Mouse (Mus musculus) left cerebral cortex, postnatal 10 days (tissue): ENCODE data around the gene Pidd1. TPM values are rescaled to one million over a fixed set of nuclear protein-coding genes. Genes with fewer than 3 reads are reported as not detected.

Experiments used
- DNase-seq, 2 experiments: peaks; one replicate each; pipeline ENCODE4 v3.0.0; 2021 to 2022; ENCODE audit warnings: low spot score in 2 of 2, mixed read lengths in 1 of 2; ENCODE audit errors: extremely low spot score in 1 of 2
- intact Hi-C: fragments of 180-260 bp; cut with DNase I; formaldehyde crosslinking; loops from one replicate; pipeline ENCODE4 v1.15.1; 2025
- total RNA-seq, 2 experiments: library from RNA; stranded (reverse); gene quantifications; 2 replicates each; pipeline ENCODE4 v1.2.3; 2021

Gene Pidd1
- total RNA-seq, 2 experiments from 2014 or later, result 1.8 to 2.0 TPM

- peak in 1 of 2 experiments; percentile 86 for DNase-seq
- intact Hi-C loops, result no loop called here
Measured at GRCm38 (mm10) chr7:141440613-141441012, 3.2 kb downstream of the Pidd1 start.

- intact Hi-C loops, result no loop called here
- peak in 1 of 2 experiments; percentile 30 for DNase-seq
Measured at GRCm38 (mm10) chr7:141439811-141440210, 4.0 kb downstream of the Pidd1 start.

GRCm38 (mm10) chr7:141439140-141439679, 4.6 kb downstream of the Pidd1 start:
- intact Hi-C loops, result no loop called here
- DNase-seq, result no peak

- peak in 1 of 2 experiments; percentile 44 for DNase-seq
- intact Hi-C loops, result no loop called here
Measured at GRCm38 (mm10) chr7:141438201-141438968, 5.4 kb downstream of the Pidd1 start.

- DNase-seq, result peak; percentile 76 to 91
- intact Hi-C loops, result no loop called here
Measured at GRCm38 (mm10) chr7:141437178-141438120, 6.4 kb downstream of the Pidd1 start, which contains the start of gene Slc25a22. Gene Slc25a22 (minus strand): TSS chr7:141437892.

GRCm38 (mm10) chr7:141436523-141436892, 7.3 kb downstream of the Pidd1 start:
- no peak for DNase-seq
- intact Hi-C loops, result no loop called here

GRCm38 (mm10) chr7:141435856-141436522, 7.8 kb downstream of the Pidd1 start:
- peak in 1 of 2 experiments; percentile 32 for DNase-seq
- intact Hi-C loops, result no loop called here

- intact Hi-C loops, result no loop called here
- DNase-seq, result peak in 1 of 2 experiments; percentile 76
Measured at GRCm38 (mm10) chr7:141435129-141435855, 8.5 kb downstream of the Pidd1 start.

GRCm38 (mm10) chr7:141434464-141434863, 9.4 kb downstream of the Pidd1 start:
- intact Hi-C loops, result no loop called here
- DNase-seq, result peak; percentile 62 to 63

- intact Hi-C loops, result no loop called here
- DNase-seq, result peak in 1 of 2 experiments; percentile 33
Measured at GRCm38 (mm10) chr7:141433517-141434400, 10.1 kb downstream of the Pidd1 start.

GRCm38 (mm10) chr7:141432741-141433516, 10.9 kb downstream of the Pidd1 start:
- intact Hi-C loops, result no loop called here
- DNase-seq, result peak in 1 of 2 experiments; percentile 29

- intact Hi-C loops, result no loop called here
- peak in 1 of 2 experiments; percentile 38 for DNase-seq
Measured at GRCm38 (mm10) chr7:141432186-141432611, 11.6 kb downstream of the Pidd1 start.

- DNase-seq, result peak in 1 of 2 experiments; percentile 34
Measured at GRCm38 (mm10) chr7:141431434-141432185, 12.2 kb downstream of the Pidd1 start.

GRCm38 (mm10) chr7:141430585-141431240, 13.1 kb downstream of the Pidd1 start:
- DNase-seq, result peak in 1 of 2 experiments; percentile 25
- intact Hi-C loops, result no loop called here

More at GRCm38 (mm10) chr7:141431434-141432185, 12.2 kb downstream of the Pidd1 start:
- intact Hi-C loops, result no loop called here
